Mouse (Mus musculus): ENCODE results near the gene Tox3. TPM values are rescaled to one million over a fixed set of nuclear protein-coding genes. Genes with fewer than 3 reads are reported as not detected.

Tox3 gene
- polyA plus RNA-seq, 1 experiment, result not detected

- H3ac ChIP-seq (ENCODE audit: control insufficient read depth, insufficient read length), result no peak overlapping the region
- TF ChIP-seq MYOD1 (IDR thresholded peaks at IDR 0.05; ENCODE audit: control insufficient read depth in 1 of 3, insufficient read length in 2 of 3, low read depth in 2 of 3), result no peak
- no peak for TF ChIP-seq REST (IDR thresholded peaks at IDR 0.05; ENCODE audit: insufficient read depth, insufficient read length)
- no peak for TF ChIP-seq TCF12 (IDR thresholded peaks at IDR 0.05; ENCODE audit: insufficient read depth, poor library complexity, severe bottlenecking)
- TF ChIP-seq TCF3 (IDR thresholded peaks at IDR 0.05; ENCODE audit: insufficient read length, low read depth), result no peak
- no peak for TF ChIP-seq USF1 (IDR thresholded peaks at IDR 0.05; ENCODE audit: low read depth)
- TF ChIP-seq POLR2AphosphoS2 (IDR thresholded peaks at IDR 0.05; ENCODE audit: insufficient read length, low read depth), result no peak
- TF ChIP-seq E2F4 (IDR thresholded peaks at IDR 0.05; ENCODE audit: insufficient read depth), result no peak
- no peak for TF ChIP-seq SRF (IDR thresholded peaks at IDR 0.05; ENCODE audit: control insufficient read depth, insufficient read length, low read depth)
- no peak for TF ChIP-seq MYOG (IDR thresholded peaks at IDR 0.05; ENCODE audit: control insufficient read depth in 1 of 3, insufficient read depth in 1 of 3, insufficient read length in 2 of 3, low read depth in 2 of 3)
- no peak for TF ChIP-seq CEBPB (IDR thresholded peaks at IDR 0.05; ENCODE audit: insufficient read depth, poor library complexity, severe bottlenecking)
- no peak for TF ChIP-seq MAX (IDR thresholded peaks at IDR 0.05; ENCODE audit: low read depth)
- H3K4me2 ChIP-seq (ENCODE audit: low read depth), result no peak overlapping the region
- no peaks in the 10 kb centered on the region for H3K36me3 ChIP-seq (ENCODE audit: control insufficient read depth, insufficient read depth)
- no peaks in the 10 kb centered on the region for H3K79me2 ChIP-seq (ENCODE audit: control insufficient read depth, insufficient read depth)
- no peak overlapping the region for H3K4me3 ChIP-seq
- H3K27me3 ChIP-seq (ENCODE audit: control insufficient read depth, insufficient read depth, insufficient read length), result no peaks in the 10 kb centered on the region
These were observed 8.6 kb upstream of the Tox3 start for GRCm38 (mm10) chr8:90356729-90357128.

- Histone ChIP-seq H3K79me2 (ENCODE audit: control insufficient read depth, insufficient read depth) (no peaks in the 10 kb centered on the region), H3K4me2 (ENCODE audit: low read depth) (no peak overlapping the region), H3K4me3 (no peak overlapping the region), H3K36me3 (ENCODE audit: control insufficient read depth, insufficient read depth) (no peaks in the 10 kb centered on the region), H3ac (ENCODE audit: control insufficient read depth, insufficient read length) (no peak overlapping the region), H3K27me3 (ENCODE audit: control insufficient read depth, insufficient read depth, insufficient read length) (no peaks in the 10 kb centered on the region)
- TF ChIP-seq MYOG (IDR thresholded peaks at IDR 0.05; ENCODE audit: control insufficient read depth in 1 of 3, insufficient read depth in 1 of 3, insufficient read length in 2 of 3, low read depth in 2 of 3) (no peak), MYOD1 (IDR thresholded peaks at IDR 0.05; ENCODE audit: control insufficient read depth in 1 of 3, insufficient read length in 2 of 3, low read depth in 2 of 3) (no peak), MAX (IDR thresholded peaks at IDR 0.05; ENCODE audit: low read depth) (no peak), CEBPB (IDR thresholded peaks at IDR 0.05; ENCODE audit: insufficient read depth, poor library complexity, severe bottlenecking) (no peak), SRF (IDR thresholded peaks at IDR 0.05; ENCODE audit: control insufficient read depth, insufficient read length, low read depth) (no peak), TCF12 (IDR thresholded peaks at IDR 0.05; ENCODE audit: insufficient read depth, poor library complexity, severe bottlenecking) (no peak), TCF3 (IDR thresholded peaks at IDR 0.05; ENCODE audit: insufficient read length, low read depth) (no peak), E2F4 (IDR thresholded peaks at IDR 0.05; ENCODE audit: insufficient read depth) (no peak), REST (IDR thresholded peaks at IDR 0.05; ENCODE audit: insufficient read depth, insufficient read length) (no peak), POLR2AphosphoS2 (IDR thresholded peaks at IDR 0.05; ENCODE audit: insufficient read length, low read depth) (no peak), POLR2A (IDR thresholded peaks at IDR 0.05; ENCODE audit: insufficient read length, low read depth) (no peak), USF1 (IDR thresholded peaks at IDR 0.05; ENCODE audit: low read depth) (no peak)
These were observed 6.6 kb upstream of the Tox3 start for GRCm38 (mm10) chr8:90354782-90355181.

GRCm38 (mm10) chr8:90353960-90354540, 5.9 kb upstream of the Tox3 start:
- Histone ChIP-seq H3K36me3 (ENCODE audit: control insufficient read depth, insufficient read depth) (no peaks in the 10 kb centered on the region), H3ac (ENCODE audit: control insufficient read depth, insufficient read length) (no peak overlapping the region), H3K4me3 (no peak overlapping the region), H3K79me2 (ENCODE audit: control insufficient read depth, insufficient read depth) (no peaks in the 10 kb centered on the region), H3K27me3 (ENCODE audit: control insufficient read depth, insufficient read depth, insufficient read length) (no peaks in the 10 kb centered on the region), H3K4me2 (ENCODE audit: low read depth) (no peak overlapping the region)
- TF ChIP-seq MYOD1 (IDR thresholded peaks at IDR 0.05; ENCODE audit: control insufficient read depth in 1 of 3, insufficient read length in 2 of 3, low read depth in 2 of 3) (no peak), POLR2A (IDR thresholded peaks at IDR 0.05; ENCODE audit: insufficient read length, low read depth) (no peak), TCF3 (IDR thresholded peaks at IDR 0.05; ENCODE audit: insufficient read length, low read depth) (no peak), E2F4 (IDR thresholded peaks at IDR 0.05; ENCODE audit: insufficient read depth) (no peak), CEBPB (IDR thresholded peaks at IDR 0.05; ENCODE audit: insufficient read depth, poor library complexity, severe bottlenecking) (no peak), MAX (IDR thresholded peaks at IDR 0.05; ENCODE audit: low read depth) (no peak), TCF12 (IDR thresholded peaks at IDR 0.05; ENCODE audit: insufficient read depth, poor library complexity, severe bottlenecking) (no peak), USF1 (IDR thresholded peaks at IDR 0.05; ENCODE audit: low read depth) (no peak), POLR2AphosphoS2 (IDR thresholded peaks at IDR 0.05; ENCODE audit: insufficient read length, low read depth) (no peak), MYOG (IDR thresholded peaks at IDR 0.05; ENCODE audit: control insufficient read depth in 1 of 3, insufficient read depth in 1 of 3, insufficient read length in 2 of 3, low read depth in 2 of 3) (no peak), REST (IDR thresholded peaks at IDR 0.05; ENCODE audit: insufficient read depth, insufficient read length) (no peak), SRF (IDR thresholded peaks at IDR 0.05; ENCODE audit: control insufficient read depth, insufficient read length, low read depth) (no peak)

- no peak for TF ChIP-seq MYOG (IDR thresholded peaks at IDR 0.05; ENCODE audit: control insufficient read depth in 1 of 3, insufficient read depth in 1 of 3, insufficient read length in 2 of 3, low read depth in 2 of 3)
- TF ChIP-seq MAX (IDR thresholded peaks at IDR 0.05; ENCODE audit: low read depth), result no peak
- no peak for TF ChIP-seq E2F4 (IDR thresholded peaks at IDR 0.05; ENCODE audit: insufficient read depth)
- no peak for TF ChIP-seq POLR2AphosphoS2 (IDR thresholded peaks at IDR 0.05; ENCODE audit: insufficient read length, low read depth)
- TF ChIP-seq CEBPB (IDR thresholded peaks at IDR 0.05; ENCODE audit: insufficient read depth, poor library complexity, severe bottlenecking), result no peak
- no peak for TF ChIP-seq TCF12 (IDR thresholded peaks at IDR 0.05; ENCODE audit: insufficient read depth, poor library complexity, severe bottlenecking)
- no peak for TF ChIP-seq SRF (IDR thresholded peaks at IDR 0.05; ENCODE audit: control insufficient read depth, insufficient read length, low read depth)
- no peak for TF ChIP-seq TCF3 (IDR thresholded peaks at IDR 0.05; ENCODE audit: insufficient read length, low read depth)
- TF ChIP-seq MYOD1 (IDR thresholded peaks at IDR 0.05; ENCODE audit: control insufficient read depth in 1 of 3, insufficient read length in 2 of 3, low read depth in 2 of 3), result no peak
- H3K4me3 ChIP-seq, result no peak overlapping the region
- no peaks in the 10 kb centered on the region for H3K79me2 ChIP-seq (ENCODE audit: control insufficient read depth, insufficient read depth)
- H3K36me3 ChIP-seq (ENCODE audit: control insufficient read depth, insufficient read depth), result no peaks in the 10 kb centered on the region
- H3K4me2 ChIP-seq (ENCODE audit: low read depth), result no peak overlapping the region
- no peaks in the 10 kb centered on the region for H3K27me3 ChIP-seq (ENCODE audit: control insufficient read depth, insufficient read depth, insufficient read length)
- no peak overlapping the region for H3ac ChIP-seq (ENCODE audit: control insufficient read depth, insufficient read length)
These were observed 5.4 kb upstream of the Tox3 start for GRCm38 (mm10) chr8:90353499-90353898.
